Mouse (Mus musculus) neural tube, embryonic 12.5 days (tissue): ENCODE results near the gene BC005537. TPM values are rescaled to one million over a fixed set of nuclear protein-coding genes. Genes with fewer than 3 reads are reported as not detected.

ENCODE experiments used
- ATAC-seq: fragments of 200-750 bp; cut with Nextera tagmentation; 2 replicates; pipeline ENCODE4 v1.8.0; 2017; ENCODE audit warnings: low read depth, mild to moderate bottlenecking, moderate TSS enrichment, moderate library complexity; ENCODE audit not compliant: low FRiP score
- H3K27ac ChIP-seq: fragments of 300-500 bp; sonication (generic); 2 replicates; pipeline ENCODE4 v1.5.1; 2016
- H3K27me3 ChIP-seq: fragments of 300-500 bp; sonication (generic); replicated peaks from 2 replicates; pipeline ENCODE4 v1.6.1; 2016; ENCODE audit warnings: mild to moderate bottlenecking
- H3K36me3 ChIP-seq: fragments of 300-500 bp; sonication (generic); 2 replicates; pipeline ENCODE4 v1.6.1; 2016; ENCODE audit warnings: mild to moderate bottlenecking
- H3K4me1 ChIP-seq: fragments of 300-500 bp; sonication (generic); 2 replicates; pipeline ENCODE4 v1.6.1; 2016
- H3K4me2 ChIP-seq: fragments of 300-500 bp; sonication (generic); replicated peaks from 2 replicates; pipeline ENCODE4 v1.6.1; 2016; ENCODE audit warnings: mild to moderate bottlenecking
- H3K4me3 ChIP-seq: fragments of 300-500 bp; sonication (generic); 2 replicates; pipeline ENCODE4 v1.5.1; 2016
- H3K9ac ChIP-seq: fragments of 300-500 bp; sonication (generic); 2 replicates; pipeline ENCODE4 v1.6.1; 2016; ENCODE audit warnings: mild to moderate bottlenecking
- H3K9me3 ChIP-seq: fragments of 300-500 bp; sonication (generic); 2 replicates; pipeline ENCODE4 v1.6.1; 2016; ENCODE audit warnings: mild to moderate bottlenecking
- WGBS: fragments of 180-500 bp; shearing (Covaris S2); methylation state at CpG from one replicate; pipeline ENCODE4 v1.1.7; 2016; 5-methylcytosine and 5-hydroxymethylcytosine counted together
- polyA plus RNA-seq: library from polyadenylated mRNA; unstranded; fragments of >200 nt; fragmentation: Nextera tagmentation; extraction: Ambion mirVana; gene quantifications from 2 replicates; pipeline ENCODE4 v1.2.1, GENCODE M21; 2016

The BC005537 gene
- polyA plus RNA-seq, 1 experiment from 2014 or later: 24.1 TPM

DNA sequence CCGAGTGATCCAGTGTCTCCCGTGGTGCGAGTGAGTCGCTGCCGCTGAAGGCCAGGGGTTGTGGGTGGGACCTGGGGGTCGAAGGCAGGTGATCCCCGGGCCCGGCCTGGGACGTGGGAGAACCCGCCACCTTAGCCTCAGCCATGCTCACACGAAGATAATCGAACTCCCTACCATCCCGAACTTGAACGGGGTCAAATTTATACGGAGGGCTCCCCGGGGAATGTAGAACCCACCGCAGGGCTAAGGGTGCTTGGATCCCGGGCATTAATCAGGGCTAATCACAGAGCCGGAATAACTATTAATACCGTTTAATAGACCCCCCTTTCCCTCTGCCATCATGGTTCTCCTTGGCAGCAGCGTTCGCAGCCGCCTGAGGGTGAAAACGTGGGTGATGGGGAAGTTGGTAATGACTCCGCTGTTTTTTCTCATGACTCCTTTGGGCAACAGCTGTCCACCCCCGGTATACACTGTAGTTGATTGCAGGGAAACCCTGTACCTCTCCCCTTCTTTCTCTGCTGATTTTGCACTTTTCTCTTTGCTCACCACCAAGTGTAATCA lies 754 bp downstream of the BC005537 start:
- H3K4me1 ChIP-seq: peaks cover 17% of the 10 kb centered on the region
- no peak for ATAC-seq
- H3K27ac ChIP-seq: 0 out of 2 replicates have a peak overlapping the region, but pooled peaks have one; percentile 50
- H3K27me3 ChIP-seq: no peaks in the 10 kb centered on the region
- under 1% methylated on average over 26 of the region's 26 CpGs for WGBS
- peak overlapping the region; percentile 97 for H3K4me3 ChIP-seq
- peak overlapping the region; percentile 79 for H3K4me2 ChIP-seq
- H3K9me3 ChIP-seq: no peaks in the 10 kb centered on the region
- H3K9ac ChIP-seq: peak overlapping the region; percentile 95
- peaks cover 12% of the 10 kb centered on the region for H3K36me3 ChIP-seq

DNA sequence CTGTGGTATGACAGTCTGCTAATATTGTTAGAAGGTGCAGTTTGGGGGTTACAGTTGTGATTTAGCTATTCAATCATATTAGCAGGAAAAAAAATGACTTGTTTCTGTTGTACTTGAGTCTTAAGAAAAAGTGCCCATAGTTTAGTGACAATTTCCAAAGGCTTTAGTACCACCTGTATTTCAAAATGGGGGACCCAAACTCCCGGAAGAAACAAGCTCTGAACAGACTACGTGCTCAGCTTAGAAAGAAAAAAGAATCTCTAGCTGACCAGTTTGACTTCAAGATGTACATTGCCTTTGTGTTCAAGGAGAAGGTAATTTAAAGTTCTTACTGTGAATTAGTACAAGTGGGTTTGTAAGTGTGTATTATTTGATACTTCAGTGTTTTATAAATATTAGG lies 1.7 kb downstream of the BC005537 start:
- no peaks in the 10 kb centered on the region for H3K27me3 ChIP-seq
- peaks cover 20% of the 10 kb centered on the region for H3K36me3 ChIP-seq
- peak overlapping the region; percentile 79 for H3K4me2 ChIP-seq
- no peak overlapping the region for H3K27ac ChIP-seq
- H3K9ac ChIP-seq: peak overlapping the region; percentile 14; the same call in 1 of the 2 replicates
- peak overlapping the region; percentile 97 for H3K4me3 ChIP-seq
- ATAC-seq: no peak
- 35% methylated on average over 2 of the region's 2 CpGs for whole genome bisulfite sequencing
- H3K4me1 ChIP-seq: peaks cover 17% of the 10 kb centered on the region
- no peaks in the 10 kb centered on the region for H3K9me3 ChIP-seq

DNA sequence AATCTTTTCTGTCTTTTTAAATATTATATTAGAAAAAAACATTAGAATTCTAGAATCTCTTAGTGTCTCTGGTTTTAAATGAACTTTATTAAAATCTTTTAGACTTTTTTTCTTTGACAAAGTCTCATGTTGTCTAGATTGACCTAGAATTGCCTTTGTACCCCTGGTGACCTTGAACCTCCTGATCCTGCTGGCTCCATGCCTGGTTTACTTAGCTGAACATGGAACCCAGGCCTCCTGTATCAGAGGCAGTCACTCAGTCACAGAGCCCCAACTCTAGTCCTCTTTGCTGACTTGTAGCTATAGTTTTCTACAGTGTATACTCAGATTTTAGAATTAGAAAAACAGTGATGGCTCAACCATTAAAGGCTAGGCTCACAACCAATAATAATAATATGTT lies 4.6 kb downstream of the BC005537 start:
- Histone ChIP-seq H3K9me3 (no peaks in the 10 kb centered on the region), H3K4me2 (no peak overlapping the region), H3K36me3 (peaks cover 42% of the 10 kb centered on the region), H3K4me3 (no peak overlapping the region), H3K27ac (no peak overlapping the region), H3K27me3 (no peaks in the 10 kb centered on the region), H3K4me1 (peaks cover 17% of the 10 kb centered on the region), H3K9ac (no peak overlapping the region)
- ATAC-seq: no peak

DNA sequence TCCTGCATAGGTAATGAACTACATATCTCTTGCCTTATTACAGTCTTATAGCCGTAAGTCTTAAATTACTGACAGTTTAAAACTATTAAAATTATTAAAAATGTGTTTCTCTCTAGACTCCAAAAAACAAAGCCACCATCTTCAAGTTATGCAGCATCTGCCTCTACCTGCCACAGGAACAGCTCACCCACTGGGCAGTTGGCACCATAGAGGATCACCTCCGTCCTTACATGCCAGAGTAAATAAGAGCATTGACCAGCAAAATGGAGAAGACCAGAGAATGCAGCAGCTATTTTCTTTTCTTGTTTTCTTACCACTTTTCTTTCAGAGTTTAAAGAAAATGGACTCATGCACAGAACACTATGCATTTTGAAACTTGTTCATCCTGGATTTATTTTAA lies 11.1 kb downstream of the BC005537 start:
- peaks cover 58% of the 10 kb centered on the region for H3K36me3 ChIP-seq

DNA sequence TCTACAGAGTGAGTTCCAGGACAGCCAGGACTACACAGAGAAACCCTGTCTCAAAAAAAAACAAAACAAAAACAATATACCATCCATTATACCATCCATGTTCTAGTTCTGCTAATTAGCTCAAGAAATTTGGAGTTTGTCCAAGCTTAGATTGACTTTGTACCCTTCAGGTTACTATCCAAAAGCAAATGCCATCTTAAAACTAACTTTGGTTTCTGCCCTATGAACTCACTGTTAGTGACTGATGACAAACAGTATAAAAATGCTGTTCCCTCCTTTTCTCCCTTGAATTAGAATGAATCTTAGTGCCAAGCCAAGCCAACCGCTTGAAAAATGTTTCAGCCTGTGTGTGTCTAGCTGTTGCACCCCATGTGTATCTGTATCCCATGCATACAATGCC lies 13.2 kb downstream of the BC005537 start:
- Histone ChIP-seq H3K4me1 (no peaks in the 10 kb centered on the region), H3K9ac (no peak overlapping the region), H3K27ac (no peak overlapping the region), H3K4me2 (no peak overlapping the region), H3K27me3 (no peaks in the 10 kb centered on the region), H3K36me3 (peaks cover 42% of the 10 kb centered on the region), H3K4me3 (no peak overlapping the region), H3K9me3 (no peaks in the 10 kb centered on the region)
- no peak for ATAC-seq
- whole genome bisulfite sequencing: 89% methylated on average over 1 of the region's 1 CpGs

More for the DNA sequence above, 11.1 kb downstream of the BC005537 start:
- Histone ChIP-seq H3K4me1 (no peaks in the 10 kb centered on the region), H3K4me3 (no peak overlapping the region), H3K27ac (no peak overlapping the region), H3K9me3 (no peaks in the 10 kb centered on the region), H3K27me3 (no peaks in the 10 kb centered on the region), H3K4me2 (no peak overlapping the region), H3K9ac (no peak overlapping the region)
- 92% methylated on average over 2 of the region's 2 CpGs for WGBS
- ATAC-seq: no peak

DNA sequence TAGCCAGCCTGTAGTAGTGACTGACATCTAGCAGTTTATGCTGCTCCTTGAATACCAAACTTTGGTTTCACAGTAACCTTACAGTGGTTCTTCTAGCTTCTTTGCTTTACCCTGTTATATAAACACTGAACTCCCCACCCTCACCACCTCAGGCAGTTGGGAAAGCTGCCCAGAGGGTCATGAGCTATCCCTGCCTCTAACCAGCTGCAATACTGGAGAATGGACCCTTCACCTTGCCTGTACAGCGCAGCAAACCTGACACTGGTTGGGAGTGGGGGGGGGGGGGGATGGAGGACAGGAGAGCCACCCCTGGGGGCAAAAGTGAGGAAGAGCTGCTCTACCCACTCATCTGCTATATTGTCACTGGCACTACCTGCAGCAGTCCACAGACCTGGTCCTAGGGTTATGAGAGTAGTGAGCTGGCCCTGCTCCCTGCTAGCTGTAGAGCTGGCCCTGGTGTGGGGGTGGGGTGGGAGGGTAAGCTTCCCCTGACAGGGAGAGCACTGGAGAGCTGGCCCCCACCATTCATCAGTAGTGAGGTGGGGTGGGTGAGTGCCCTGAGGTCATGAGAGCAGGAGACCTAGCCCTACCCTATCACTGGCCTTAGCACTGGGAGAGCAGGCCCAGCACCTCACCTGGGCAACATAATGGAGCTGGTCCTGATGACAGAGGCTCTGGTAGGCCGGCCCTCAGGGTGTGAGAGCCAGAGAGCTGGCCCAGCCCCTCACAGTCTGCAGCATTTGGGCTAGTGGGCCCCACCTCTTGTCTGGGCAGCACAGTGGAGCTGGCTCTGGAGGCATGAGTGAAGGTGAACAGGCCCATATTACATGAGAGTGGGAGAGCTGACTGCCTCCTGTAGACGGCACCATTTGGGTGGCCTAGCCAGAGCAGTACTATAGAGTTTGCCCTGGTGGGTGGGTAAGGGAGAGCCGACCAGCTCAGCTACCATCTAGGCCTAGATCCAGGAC lies 15.0 kb downstream of the BC005537 start:
- H3K4me3 ChIP-seq: no peak overlapping the region
- no peaks in the 10 kb centered on the region for H3K4me1 ChIP-seq
- no peak overlapping the region for H3K9ac ChIP-seq
- no peaks in the 10 kb centered on the region for H3K27me3 ChIP-seq
- 63% methylated on average over 4 of the region's 4 CpGs for WGBS
- H3K27ac ChIP-seq: no peak overlapping the region
- ATAC-seq: peak; percentile 75
- H3K4me2 ChIP-seq: no peak overlapping the region
- peaks cover 26% of the 10 kb centered on the region for H3K36me3 ChIP-seq
- H3K9me3 ChIP-seq: no peaks in the 10 kb centered on the region

DNA sequence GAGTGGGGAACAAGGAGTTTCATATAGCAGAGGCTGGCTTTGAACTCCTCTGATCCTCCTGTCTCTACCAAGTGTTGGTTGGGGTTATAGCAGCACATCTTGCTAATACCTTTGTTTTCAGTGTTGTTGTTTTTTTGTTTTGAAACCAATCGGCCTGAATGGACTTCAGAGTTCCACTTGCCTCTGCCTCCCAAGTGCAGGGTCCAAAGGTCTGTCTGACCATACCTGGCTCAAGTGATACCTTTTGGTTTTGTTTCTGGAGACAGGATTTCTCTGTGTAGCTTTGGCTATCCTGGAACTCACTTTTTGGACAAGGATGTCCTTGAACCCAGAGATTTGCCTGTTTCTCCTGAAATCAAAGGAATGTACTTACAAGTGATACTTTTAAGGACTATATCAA lies 18.5 kb downstream of the BC005537 start:
- no peak overlapping the region for H3K4me3 ChIP-seq
- ATAC-seq: no peak
- H3K4me2 ChIP-seq: no peak overlapping the region
- no peaks in the 10 kb centered on the region for H3K27me3 ChIP-seq
- H3K27ac ChIP-seq: no peak overlapping the region
- H3K9ac ChIP-seq: no peak overlapping the region
- 82% methylated on average over 1 of the region's 1 CpGs for WGBS
- no peaks in the 10 kb centered on the region for H3K9me3 ChIP-seq
- peaks cover 1% of the 10 kb centered on the region for H3K36me3 ChIP-seq
- H3K4me1 ChIP-seq: no peaks in the 10 kb centered on the region

DNA sequence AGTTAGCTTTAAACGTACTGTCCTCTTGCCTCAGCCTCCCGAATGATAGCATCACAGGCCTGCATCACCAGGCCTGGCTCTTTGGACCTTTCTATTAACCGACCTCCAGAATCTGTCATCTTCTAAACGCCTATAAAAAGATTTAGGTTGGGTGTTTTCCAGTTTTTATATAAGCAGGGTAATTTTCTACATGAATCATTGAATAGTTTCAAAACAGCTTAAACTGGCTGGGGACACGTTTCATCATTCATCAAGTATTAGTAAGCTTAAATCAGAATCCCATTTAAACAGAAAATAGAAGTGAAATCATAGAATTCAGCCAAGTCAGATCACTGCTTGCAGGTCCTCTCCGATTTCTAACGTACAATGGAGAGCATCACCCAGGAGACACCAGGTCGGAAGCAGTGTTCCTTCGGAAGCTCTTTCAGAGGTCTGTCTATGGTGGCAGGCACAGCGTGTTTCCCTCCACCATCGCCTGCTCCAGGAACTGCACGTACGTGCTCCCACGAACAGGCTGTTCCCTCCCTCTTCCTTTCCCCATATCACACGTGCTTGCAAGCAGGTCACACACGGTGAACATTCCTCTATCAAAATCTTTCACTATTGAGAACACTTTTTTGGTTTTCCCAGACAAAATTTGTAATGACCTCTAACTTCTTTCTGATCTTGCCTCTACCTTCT lies 21.3 kb downstream of the BC005537 start:
- no peak for ATAC-seq
- no peaks in the 10 kb centered on the region for H3K27me3 ChIP-seq
- H3K9me3 ChIP-seq: no peaks in the 10 kb centered on the region
- no peak overlapping the region for H3K4me3 ChIP-seq
- H3K27ac ChIP-seq: no peak overlapping the region
- H3K9ac ChIP-seq: no peak overlapping the region
- no peaks in the 10 kb centered on the region; the same call in 1 of the 2 replicates for H3K36me3 ChIP-seq
- no peak overlapping the region for H3K4me2 ChIP-seq
- no peaks in the 10 kb centered on the region for H3K4me1 ChIP-seq
- WGBS: 87% methylated on average over 16 of the region's 16 CpGs

DNA sequence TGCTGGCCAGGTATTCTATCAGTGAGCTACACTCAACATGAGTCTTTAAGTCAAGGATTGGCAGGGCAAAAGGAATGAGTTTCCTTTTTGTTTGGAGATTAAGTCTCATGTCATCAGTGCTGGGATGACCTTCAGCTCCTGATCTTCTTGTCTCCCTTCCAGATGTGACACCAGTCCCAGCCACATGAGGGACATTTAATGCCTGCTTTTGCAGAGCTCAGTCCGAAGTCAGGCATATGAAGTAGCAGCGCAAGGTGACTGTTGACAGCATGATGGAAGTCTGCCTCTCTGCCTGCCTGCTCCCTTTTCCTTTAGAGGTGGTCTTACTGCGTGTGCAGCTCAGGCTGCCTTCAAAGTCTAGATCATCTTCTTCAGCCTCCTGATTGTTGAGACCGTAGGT lies 23.2 kb downstream of the BC005537 start:
- Histone ChIP-seq H3K4me3 (no peak overlapping the region), H3K27me3 (no peaks in the 10 kb centered on the region), H3K27ac (no peak overlapping the region), H3K4me1 (no peaks in the 10 kb centered on the region), H3K9me3 (no peaks in the 10 kb centered on the region), H3K9ac (no peak overlapping the region), H3K4me2 (no peak overlapping the region), H3K36me3 (no peaks in the 10 kb centered on the region)
- 92% methylated on average over 4 of the region's 4 CpGs for WGBS
- ATAC-seq: no peak

DNA sequence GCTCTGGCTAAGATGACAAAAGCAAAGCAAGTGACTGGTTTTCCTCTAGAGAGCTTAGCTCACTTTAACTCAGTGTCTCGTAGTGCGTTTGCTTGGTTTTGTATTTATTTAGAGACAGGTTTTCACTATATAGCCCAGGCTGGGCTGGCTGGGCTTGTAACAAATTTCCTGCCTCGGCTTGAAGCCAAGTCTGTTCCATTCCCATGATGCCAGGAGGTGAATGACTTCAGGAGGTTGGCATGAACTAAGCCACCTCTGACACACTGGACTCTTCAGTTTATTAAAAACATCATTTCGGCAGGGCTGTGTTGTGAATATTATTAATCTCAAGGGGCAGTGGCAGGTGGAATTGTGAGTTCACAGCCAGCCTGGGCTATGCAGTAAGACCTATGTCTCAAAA lies 24.1 kb downstream of the BC005537 start:
- Histone ChIP-seq H3K4me2 (no peak overlapping the region), H3K9me3 (no peaks in the 10 kb centered on the region), H3K4me3 (no peak overlapping the region), H3K4me1 (0 out of 2 replicates have a peak, but pooled peaks cover 1% of the 10 kb centered on the region), H3K27me3 (no peaks in the 10 kb centered on the region), H3K36me3 (no peaks in the 10 kb centered on the region), H3K9ac (no peak overlapping the region), H3K27ac (no peak overlapping the region)
- no peak for ATAC-seq
- WGBS: 88% methylated on average over 4 of the region's 4 CpGs

DNA sequence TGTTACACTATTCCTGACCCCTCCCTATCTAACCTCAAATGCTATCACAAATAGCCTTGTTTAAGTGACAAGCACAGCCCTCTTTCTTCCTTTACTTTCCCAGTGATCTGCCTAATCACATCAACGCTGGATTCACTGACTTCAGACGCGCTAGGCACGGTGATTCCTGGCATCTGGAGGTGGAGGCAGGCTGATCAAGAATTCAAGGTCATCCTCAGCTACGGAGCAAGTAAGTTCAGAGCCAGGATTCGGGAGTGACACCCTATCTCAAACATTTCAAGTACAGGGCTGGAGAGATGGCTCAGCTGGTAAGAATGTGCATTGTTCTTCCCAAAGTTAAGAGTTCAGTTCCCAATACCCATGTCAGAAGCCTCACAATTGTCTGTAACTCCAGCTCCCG lies 24.7 kb downstream of the BC005537 start:
- H3K27me3 ChIP-seq: no peaks in the 10 kb centered on the region
- no peak overlapping the region for H3K9ac ChIP-seq
- H3K4me3 ChIP-seq: no peak overlapping the region
- H3K27ac ChIP-seq: no peak overlapping the region
- WGBS: 89% methylated on average over 7 of the region's 7 CpGs
- H3K4me1 ChIP-seq: 0 out of 2 replicates have a peak, but pooled peaks cover 3% of the 10 kb centered on the region
- no peaks in the 10 kb centered on the region for H3K9me3 ChIP-seq
- no peak for ATAC-seq
- H3K4me2 ChIP-seq: no peak overlapping the region
- H3K36me3 ChIP-seq: no peaks in the 10 kb centered on the region

DNA sequence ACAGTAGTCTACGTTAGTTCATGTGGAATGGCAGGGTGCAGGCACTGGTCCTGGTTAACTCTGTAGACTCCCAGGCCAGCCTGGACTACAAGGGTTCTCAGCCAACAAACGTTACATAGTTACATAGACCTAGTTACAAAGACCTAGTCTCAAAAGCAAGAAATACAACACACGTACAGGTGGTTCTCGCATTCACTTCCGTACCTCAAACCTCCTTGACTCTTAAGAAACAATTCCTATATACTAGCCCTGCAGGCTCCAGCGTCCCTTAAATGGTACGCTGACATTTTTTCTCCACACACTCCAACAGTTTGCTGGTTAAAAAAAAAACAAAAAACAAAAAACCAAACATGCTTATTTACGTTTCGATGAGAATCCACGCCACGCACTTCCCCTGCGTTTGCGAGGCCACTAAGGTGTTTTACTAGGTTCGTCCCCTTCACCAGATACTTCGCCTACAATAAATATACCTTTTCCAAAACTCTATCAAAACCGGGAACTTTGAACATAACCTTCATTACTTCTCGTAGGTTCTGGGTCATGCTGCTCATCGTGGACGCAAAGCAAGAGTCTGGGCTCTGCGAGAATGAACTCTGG lies 29.4 kb downstream of the BC005537 start:
- Histone ChIP-seq H3K27me3 (no peaks in the 10 kb centered on the region), H3K4me2 (peak overlapping the region; percentile 70), H3K9me3 (no peaks in the 10 kb centered on the region), H3K4me3 (peak overlapping the region; percentile 92), H3K4me1 (peaks cover 16% of the 10 kb centered on the region), H3K9ac (peak overlapping the region; percentile 93), H3K27ac (no peak overlapping the region), H3K36me3 (no peaks in the 10 kb centered on the region)
- ATAC-seq: no peak
- WGBS: 4% methylated on average over 20 of the region's 20 CpGs
